Mouse (Mus musculus) spleen, adult 2 months (tissue): ENCODE measurements around the gene Cerk.
A peak's percentile ranks its signal among the peaks of the same experiment; 100 is the strongest.

Experiments
- CTCF ChIP-seq: fragments of 200-500 bp; IDR thresholded peaks from 2 replicates; pipeline ENCODE4 v1.5.1; 2011; ENCODE audit warnings: mild to moderate bottlenecking, inconsistent platforms; ENCODE audit not compliant: insufficient read depth, insufficient read length, insufficient replicate concordance; ENCODE audit errors: extremely low read depth
- POLR2A ChIP-seq: fragments of 200-500 bp; IDR thresholded peaks from 2 replicates; pipeline ENCODE4 v1.6.1; 2011; ENCODE audit warnings: low read depth, low read length, inconsistent platforms

DNA sequence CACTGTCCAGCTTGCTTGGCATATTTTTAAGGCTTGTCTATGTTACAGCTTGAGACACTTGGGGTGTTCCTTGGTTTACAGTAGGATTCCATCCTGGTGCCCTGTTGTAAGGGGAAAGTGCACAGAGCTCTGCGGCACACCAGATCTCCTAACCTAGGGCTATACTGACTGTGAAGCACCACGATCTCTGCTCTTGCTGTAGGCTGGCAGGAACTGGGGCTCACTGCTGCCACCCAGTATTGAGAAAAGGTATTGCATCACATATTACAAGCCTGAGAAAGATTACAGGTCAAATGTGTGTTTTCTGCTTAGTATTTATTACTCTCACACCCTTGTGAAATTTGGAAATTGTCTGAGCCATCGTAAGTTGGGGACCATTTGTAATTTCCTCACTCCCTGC is 42.2 kb upstream of the Cerk start:
- no peak for TF ChIP-seq POLR2A
- TF ChIP-seq CTCF, result peak; percentile 44; the same call in 1 of the 2 replicates
